Mouse (Mus musculus): ENCODE data around the gene Sobp. TPM values are rescaled to one million over a fixed set of nuclear protein-coding genes. Genes with fewer than 3 reads are reported as not detected.
A peak's percentile ranks its signal among the peaks of the same experiment; 100 is the strongest.

The Sobp gene
- polyA plus RNA-seq, 1 experiment from 2014 or later = 6.8 TPM

DNA sequence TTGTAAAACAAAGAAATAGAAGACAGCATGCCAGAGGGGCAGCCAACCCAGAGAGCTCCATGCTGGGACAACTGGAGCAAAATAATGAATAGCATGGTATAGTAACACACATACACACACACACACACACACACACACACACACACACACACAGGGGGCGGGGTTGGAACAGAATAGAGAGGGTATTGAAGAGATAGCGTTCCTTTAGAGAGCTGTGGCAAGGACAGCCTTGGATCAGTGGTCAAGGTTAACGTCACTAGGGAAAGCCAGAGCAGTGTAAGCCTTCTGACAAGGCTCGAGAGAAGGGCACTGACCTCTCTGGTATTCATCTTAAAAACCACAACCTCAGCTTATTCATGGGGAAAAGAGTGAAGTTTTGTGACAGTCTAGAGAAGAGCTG is 189.4 kb downstream of the Sobp start:
- 73% methylated on average over 4 of the region's 4 CpGs for WGBS
- Histone ChIP-seq H3K4me2 (replicated peaks) (no peak overlapping the region), H3K4me1 (peaks cover 10% of the 10 kb centered on the region; the same call in 1 of the 2 replicates), H3K27ac (no peak overlapping the region), H3K36me3 (no peaks in the 10 kb centered on the region), H3K9ac (no peak overlapping the region), H3K9me3 (no peaks in the 10 kb centered on the region), H3K27me3 (no peaks in the 10 kb centered on the region), H3K4me3 (no peak overlapping the region)
- no peak for ATAC-seq (ENCODE audit: insufficient number of reproducible peaks, insufficient read depth, low FRiP score, low TSS enrichment)

- H3K27me3 ChIP-seq = no peaks in the 10 kb centered on the region
- H3K9me3 ChIP-seq = no peaks in the 10 kb centered on the region
- 59% methylated on average over 7 of the region's 7 CpGs for WGBS
- no peaks in the 10 kb centered on the region for H3K36me3 ChIP-seq
- H3K9ac ChIP-seq = no peak overlapping the region
- no peak for ATAC-seq (ENCODE audit: insufficient number of reproducible peaks, insufficient read depth, low FRiP score, low TSS enrichment)
- H3K27ac ChIP-seq = no peak overlapping the region
- H3K4me2 ChIP-seq (replicated peaks) = no peak overlapping the region
- 0 out of 2 replicates have a peak, but pooled peaks cover 4% of the 10 kb centered on the region for H3K4me1 ChIP-seq
- no peak overlapping the region for H3K4me3 ChIP-seq
These were observed 193.2 kb downstream of the Sobp start for GRCm38 (mm10) chr10:42980999-42981757.

DNA sequence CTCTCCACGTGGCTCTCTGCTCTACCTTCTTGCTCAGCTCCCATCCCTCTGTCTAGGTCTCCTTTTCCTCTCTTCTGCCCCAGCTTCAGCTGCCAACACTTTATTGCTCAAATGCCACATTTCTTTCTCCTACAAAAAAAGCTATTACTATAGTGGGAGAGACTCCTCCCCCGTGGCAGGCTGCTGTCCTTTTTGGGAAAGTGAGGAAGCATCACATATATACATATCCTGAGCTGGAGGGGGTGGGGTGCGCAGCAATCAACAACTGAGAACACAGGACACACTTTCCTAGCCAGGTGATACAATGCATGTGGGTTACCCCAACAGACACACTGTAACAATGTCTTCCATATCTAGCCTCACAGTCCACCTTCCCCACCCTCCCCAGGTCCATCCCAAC is 196.0 kb downstream of the Sobp start:
- H3K9ac ChIP-seq = no peak overlapping the region
- H3K4me1 ChIP-seq = 0 out of 2 replicates have a peak, but pooled peaks cover 4% of the 10 kb centered on the region
- no peak overlapping the region for H3K4me3 ChIP-seq
- H3K27ac ChIP-seq = no peak overlapping the region
- no peak overlapping the region for H3K4me2 ChIP-seq (replicated peaks)
- no peaks in the 10 kb centered on the region for H3K36me3 ChIP-seq
- ATAC-seq (ENCODE audit: insufficient number of reproducible peaks, insufficient read depth, low FRiP score, low TSS enrichment) = no peak
- H3K27me3 ChIP-seq = no peaks in the 10 kb centered on the region
- WGBS = 60% methylated on average over 3 of the region's 3 CpGs
- H3K9me3 ChIP-seq = no peaks in the 10 kb centered on the region

DNA sequence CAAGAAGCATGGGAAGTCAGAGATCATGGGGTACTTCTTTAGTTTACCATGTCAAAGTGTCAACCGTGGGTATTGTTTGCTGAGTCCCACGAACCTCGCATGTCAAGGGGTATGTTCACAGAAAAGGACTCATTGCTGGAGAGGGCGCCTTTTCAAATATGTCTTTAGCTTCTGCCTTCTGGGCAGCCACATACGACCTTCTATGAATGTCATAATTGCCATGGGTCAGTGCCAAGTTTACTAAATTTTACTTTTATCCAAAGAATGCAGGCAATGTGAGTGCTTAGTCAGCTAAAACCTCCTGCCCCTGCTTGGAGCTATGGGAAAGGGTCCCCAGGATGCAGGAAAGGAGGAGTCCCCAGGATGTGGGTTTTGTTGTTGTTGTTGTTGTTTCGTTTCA is 197.8 kb downstream of the Sobp start:
- no peaks in the 10 kb centered on the region for H3K36me3 ChIP-seq
- H3K27me3 ChIP-seq = no peaks in the 10 kb centered on the region
- ATAC-seq (ENCODE audit: insufficient number of reproducible peaks, insufficient read depth, low FRiP score, low TSS enrichment) = no peak
- no peak overlapping the region for H3K27ac ChIP-seq
- H3K9me3 ChIP-seq = no peaks in the 10 kb centered on the region
- 86% methylated on average over 6 of the region's 6 CpGs for WGBS
- no peak overlapping the region for H3K4me2 ChIP-seq (replicated peaks)
- H3K4me1 ChIP-seq = 0 out of 2 replicates have a peak, but pooled peaks cover 4% of the 10 kb centered on the region
- H3K9ac ChIP-seq = no peak overlapping the region
- no peak overlapping the region for H3K4me3 ChIP-seq

GRCm38 (mm10) chr10:42973537-42973936 is 200.8 kb downstream of the Sobp start:
- Histone ChIP-seq H3K4me3 (no peak overlapping the region), H3K9me3 (no peaks in the 10 kb centered on the region), H3K27me3 (no peaks in the 10 kb centered on the region), H3K4me2 (replicated peaks) (no peak overlapping the region), H3K4me1 (0 out of 2 replicates have a peak, but pooled peaks cover 9% of the 10 kb centered on the region), H3K27ac (no peak overlapping the region), H3K9ac (no peak overlapping the region), H3K36me3 (no peaks in the 10 kb centered on the region)
- ATAC-seq (ENCODE audit: insufficient number of reproducible peaks, insufficient read depth, low FRiP score, low TSS enrichment) = no peak
- WGBS = 63% methylated on average over 4 of the region's 4 CpGs

DNA sequence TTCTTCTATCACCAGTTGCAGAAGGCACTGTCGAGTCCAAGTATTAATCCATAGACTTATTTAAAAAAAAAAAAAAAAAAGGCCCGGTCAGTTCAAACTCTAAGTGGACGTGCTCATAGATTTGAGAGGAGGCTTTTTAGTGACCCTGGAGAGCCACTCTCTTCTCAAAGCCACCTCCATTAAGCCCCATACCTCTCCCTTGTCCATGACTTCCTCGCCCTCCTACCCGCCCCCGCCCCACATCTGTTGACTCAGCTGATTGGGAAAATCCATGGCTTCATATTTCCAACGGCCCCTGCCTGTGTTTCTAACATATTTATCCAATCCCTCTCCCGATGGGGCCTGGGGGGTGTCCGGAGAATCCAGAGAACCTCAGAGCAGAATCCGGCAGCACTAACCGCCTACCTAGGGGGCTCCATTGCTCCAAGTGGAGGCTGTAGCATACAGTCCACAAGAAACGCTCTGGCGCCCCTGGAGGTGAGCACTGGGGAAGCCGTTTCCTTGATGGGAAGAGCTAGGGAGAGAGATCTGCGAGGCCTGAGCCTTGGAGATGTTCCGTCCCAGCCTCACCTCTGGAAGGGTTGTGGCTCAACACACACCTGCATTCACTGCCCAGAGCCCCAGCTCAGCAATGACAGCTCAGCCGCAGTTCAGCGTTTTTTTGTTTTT is 201.7 kb downstream of the Sobp start:
- 0 out of 2 replicates have a peak, but pooled peaks have one; percentile 56 for ATAC-seq (ENCODE audit: insufficient number of reproducible peaks, insufficient read depth, low FRiP score, low TSS enrichment)
- no peak overlapping the region for H3K9ac ChIP-seq
- no peaks in the 10 kb centered on the region for H3K27me3 ChIP-seq
- whole genome bisulfite sequencing = 29% methylated on average over 18 of the region's 18 CpGs
- no peaks in the 10 kb centered on the region for H3K9me3 ChIP-seq
- peak overlapping the region; percentile 18; the same call in 1 of the 2 replicates for H3K4me2 ChIP-seq (replicated peaks)
- H3K4me1 ChIP-seq = 0 out of 2 replicates have a peak, but pooled peaks cover 9% of the 10 kb centered on the region
- no peak overlapping the region for H3K4me3 ChIP-seq
- H3K27ac ChIP-seq = no peak overlapping the region
- H3K36me3 ChIP-seq = no peaks in the 10 kb centered on the region

- 9% methylated on average over 2 of the region's 2 CpGs for WGBS
- ATAC-seq (ENCODE audit: insufficient number of reproducible peaks, insufficient read depth, low FRiP score, low TSS enrichment) = no peak
These were observed 206.0 kb downstream of the Sobp start for GRCm38 (mm10) chr10:42968332-42968731.

GRCm38 (mm10) chr10:42963061-42963460 is 211.3 kb downstream of the Sobp start:
- Histone ChIP-seq H3K4me2 (replicated peaks) (no peak overlapping the region), H3K27me3 (no peaks in the 10 kb centered on the region), H3K9ac (no peak overlapping the region), H3K9me3 (no peaks in the 10 kb centered on the region), H3K36me3 (no peaks in the 10 kb centered on the region), H3K4me3 (no peak overlapping the region), H3K4me1 (peaks cover 24% of the 10 kb centered on the region), H3K27ac (no peak overlapping the region)
- WGBS = 90% methylated on average over 2 of the region's 2 CpGs
- ATAC-seq (ENCODE audit: insufficient number of reproducible peaks, insufficient read depth, low FRiP score, low TSS enrichment) = no peak

More at GRCm38 (mm10) chr10:42968332-42968731, 206.0 kb downstream of the Sobp start:
- Histone ChIP-seq H3K9me3 (no peaks in the 10 kb centered on the region), H3K27me3 (no peaks in the 10 kb centered on the region), H3K4me3 (no peak overlapping the region), H3K4me1 (0 out of 2 replicates have a peak, but pooled peaks cover 9% of the 10 kb centered on the region), H3K4me2 (replicated peaks) (no peak overlapping the region), H3K36me3 (no peaks in the 10 kb centered on the region), H3K27ac (no peak overlapping the region), H3K9ac (no peak overlapping the region)

- Histone ChIP-seq H3K4me3 (no peak overlapping the region), H3K27me3 (0 out of 2 replicates have a peak, but pooled peaks cover under 1% of the 10 kb centered on the region), H3K36me3 (no peaks in the 10 kb centered on the region), H3K4me2 (replicated peaks) (no peak overlapping the region), H3K9ac (no peak overlapping the region), H3K4me1 (peaks cover 26% of the 10 kb centered on the region), H3K9me3 (no peaks in the 10 kb centered on the region), H3K27ac (no peak overlapping the region)
- WGBS = 87% methylated on average over 13 of the region's 13 CpGs
- ATAC-seq (ENCODE audit: insufficient number of reproducible peaks, insufficient read depth, low FRiP score, low TSS enrichment) = no peak
These were observed 211.7 kb downstream of the Sobp start for GRCm38 (mm10) chr10:42962655-42963054.

DNA sequence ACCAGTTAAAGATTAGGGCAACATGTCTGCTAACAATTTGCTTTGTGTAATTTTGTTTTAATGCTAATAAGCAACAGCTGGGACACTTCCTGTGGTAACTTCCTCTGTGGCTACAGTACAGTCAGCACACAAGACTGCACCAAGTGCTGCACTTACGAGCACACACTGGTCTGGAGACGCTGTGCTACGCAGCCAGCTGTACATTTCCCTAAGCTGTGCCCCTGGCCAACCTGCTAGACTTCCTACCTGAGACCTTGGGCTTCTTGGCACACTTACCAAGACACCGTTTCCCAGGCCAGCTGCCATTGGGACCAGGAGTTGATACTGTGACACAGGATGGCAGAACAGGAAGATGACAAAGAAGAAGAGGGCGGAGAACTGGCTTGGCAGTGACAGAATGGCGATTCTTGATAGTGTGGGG is 212.1 kb downstream of the Sobp start:
- H3K4me1 ChIP-seq = peaks cover 26% of the 10 kb centered on the region
- H3K27ac ChIP-seq = 0 out of 2 replicates have a peak overlapping the region, but pooled peaks have one; percentile 55
- ATAC-seq (ENCODE audit: insufficient number of reproducible peaks, insufficient read depth, low FRiP score, low TSS enrichment) = no peak
- H3K27me3 ChIP-seq = 0 out of 2 replicates have a peak, but pooled peaks cover 5% of the 10 kb centered on the region
- 52% methylated on average over 6 of the region's 6 CpGs for WGBS
- H3K4me3 ChIP-seq = no peak overlapping the region
- no peak overlapping the region for H3K9ac ChIP-seq
- no peaks in the 10 kb centered on the region for H3K36me3 ChIP-seq
- H3K4me2 ChIP-seq (replicated peaks) = no peak overlapping the region
- H3K9me3 ChIP-seq = no peaks in the 10 kb centered on the region

- Histone ChIP-seq H3K4me2 (replicated peaks) (no peak overlapping the region), H3K27ac (0 out of 2 replicates have a peak overlapping the region, but pooled peaks have one; percentile 36), H3K9me3 (no peaks in the 10 kb centered on the region), H3K4me1 (peaks cover 26% of the 10 kb centered on the region), H3K36me3 (no peaks in the 10 kb centered on the region), H3K9ac (no peak overlapping the region), H3K4me3 (no peak overlapping the region), H3K27me3 (0 out of 2 replicates have a peak, but pooled peaks cover 8% of the 10 kb centered on the region)
- ATAC-seq (ENCODE audit: insufficient number of reproducible peaks, insufficient read depth, low FRiP score, low TSS enrichment) = no peak
- WGBS = 39% methylated on average over 6 of the region's 6 CpGs
These were observed 212.6 kb downstream of the Sobp start for GRCm38 (mm10) chr10:42961771-42962170.

All from embryonic facial prominence, embryonic 12.5 days (tissue).